Mouse (Mus musculus) thymus, postnatal 25 days (tissue): ENCODE data around the gene Trim16.

Experiments used
- DNase-seq: peaks from one replicate; pipeline ENCODE4 v3.0.0; 2022

Gene Trim16

GRCm38 (mm10) chr11:62831906-62832305, 11.9 kb downstream of the Trim16 start:
- DNase-seq: no peak

GRCm38 (mm10) chr11:62844562-62844961, 24.5 kb downstream of the Trim16 start:
- DNase-seq: peak; percentile 16

DNA sequence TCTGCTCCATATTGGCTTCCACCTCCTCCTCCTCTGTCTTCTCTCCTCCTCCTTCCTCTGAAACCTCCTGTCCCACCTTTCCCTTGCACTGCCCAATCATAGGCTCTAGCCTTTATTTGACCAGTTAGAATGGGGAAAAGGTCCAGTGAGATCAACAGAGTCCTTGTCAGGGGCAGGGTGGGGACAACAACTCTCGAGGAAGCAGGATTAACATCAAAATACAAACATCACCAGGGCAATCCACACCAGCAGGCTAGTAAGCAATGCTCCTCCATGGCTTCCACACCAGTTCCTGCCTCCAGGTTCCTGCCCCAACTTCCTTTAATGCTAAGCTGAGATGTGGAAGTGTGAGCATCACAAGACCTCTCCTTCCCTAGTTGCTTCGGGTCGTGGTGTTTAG, 25.7 kb downstream of the Trim16 start:
- DNase-seq: no peak

DNA sequence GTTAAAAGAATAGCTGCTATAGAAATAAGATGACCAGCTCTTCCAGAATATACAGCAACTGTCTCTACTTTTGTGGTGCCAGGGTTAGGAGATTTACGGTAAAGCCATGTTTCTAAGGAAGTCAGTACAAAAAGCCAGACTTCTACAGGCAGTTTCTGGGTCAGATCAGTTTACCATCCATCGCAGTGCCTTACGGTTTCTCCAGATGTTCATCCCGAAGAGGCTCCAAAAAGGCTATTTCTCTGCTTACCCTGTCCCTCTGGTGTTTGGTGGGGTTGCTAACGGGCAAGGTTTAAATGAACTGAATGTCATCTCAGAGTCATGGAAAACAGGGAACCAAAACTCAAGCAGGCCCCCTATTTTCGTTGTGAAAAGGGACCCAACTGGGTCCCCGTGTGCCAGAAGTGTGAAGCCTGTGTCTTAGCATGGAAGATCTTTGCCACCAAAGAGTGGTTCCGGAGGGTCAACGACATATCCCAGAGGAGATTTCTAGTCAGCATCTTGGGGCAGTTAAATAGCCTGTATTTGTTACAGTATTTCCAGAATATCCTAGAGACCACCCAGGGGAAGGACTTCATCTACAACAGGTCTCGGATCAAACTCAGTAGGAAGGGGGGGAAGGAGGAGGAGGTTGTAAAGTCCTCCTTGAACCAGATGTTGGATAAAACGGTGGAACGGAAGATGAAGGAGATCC, 27.1 kb downstream of the Trim16 start, which contains the start of gene Fbxw10:
Gene Fbxw10 (plus strand): TSS at position 109 of the 694 bp plus-strand sequence.
- DNase-seq: peak; percentile 44

GRCm38 (mm10) chr11:62847655-62848191, 27.7 kb downstream of the Trim16 start:
- DNase-seq: peak; percentile 30

GRCm38 (mm10) chr11:62848301-62848700, 28.3 kb downstream of the Trim16 start:
- DNase-seq: no peak

DNA sequence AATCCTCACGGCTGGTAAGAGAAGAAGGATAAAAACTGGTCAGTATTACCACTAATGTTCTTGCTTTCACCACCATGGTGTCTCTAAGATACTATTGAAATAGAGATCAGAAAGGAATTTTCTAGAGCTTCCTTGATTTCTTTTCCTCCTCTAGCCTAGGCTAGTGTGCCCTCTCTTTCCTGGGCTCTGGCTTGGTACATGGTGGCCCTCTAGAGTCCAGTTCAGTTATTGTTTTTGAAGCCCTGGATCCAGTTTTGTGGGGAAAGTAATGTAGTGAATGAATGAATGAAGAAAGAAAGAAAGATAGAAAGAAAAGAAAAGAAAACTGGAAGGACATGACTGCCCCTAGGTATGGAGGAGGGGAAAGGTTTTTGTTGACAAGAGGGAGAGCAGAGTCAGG, 31.2 kb downstream of the Trim16 start:
- no peak for DNase-seq

DNA sequence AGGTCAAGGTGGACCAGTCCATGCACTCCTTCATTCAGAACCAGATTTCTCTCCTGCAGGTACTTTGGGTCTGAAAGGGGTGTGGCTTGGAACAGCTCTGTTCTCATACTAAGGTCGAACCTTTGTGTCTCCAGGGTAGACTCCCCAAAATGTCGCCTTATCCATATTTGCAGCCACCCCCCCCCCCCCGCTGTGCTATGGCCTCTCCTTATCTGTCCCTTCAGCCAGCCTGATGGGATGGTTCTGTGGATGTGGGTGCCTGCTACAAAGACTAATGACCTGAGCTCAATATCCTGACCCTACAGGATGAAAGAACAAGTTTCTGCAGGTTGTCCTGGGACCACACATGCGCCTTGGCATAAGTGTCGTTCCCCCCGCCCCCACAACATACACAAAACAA, 33.3 kb downstream of the Trim16 start:
- no peak for DNase-seq

DNA sequence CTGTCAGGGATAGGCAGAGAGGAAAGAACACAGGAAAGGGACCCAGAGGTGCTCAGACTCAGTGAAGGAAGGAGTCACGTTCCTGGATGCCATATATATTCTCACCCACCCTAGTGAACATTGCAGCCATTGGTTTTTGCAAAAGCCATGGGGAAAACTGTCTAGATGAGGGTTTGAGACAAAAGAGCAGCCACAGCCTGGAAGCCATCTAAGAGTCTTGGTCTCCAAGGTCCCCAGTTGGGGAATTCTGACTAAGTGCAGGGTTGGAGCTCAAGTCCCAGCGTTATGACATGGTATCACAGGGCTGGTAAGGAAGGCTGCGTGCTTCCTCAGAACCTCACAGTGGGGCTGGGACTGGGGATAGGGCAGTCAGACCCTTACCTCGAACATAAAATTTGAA, 45.5 kb downstream of the Trim16 start:
- DNase-seq: no peak

GRCm38 (mm10) chr11:62866685-62867084, 46.7 kb downstream of the Trim16 start:
- no peak for DNase-seq

DNA sequence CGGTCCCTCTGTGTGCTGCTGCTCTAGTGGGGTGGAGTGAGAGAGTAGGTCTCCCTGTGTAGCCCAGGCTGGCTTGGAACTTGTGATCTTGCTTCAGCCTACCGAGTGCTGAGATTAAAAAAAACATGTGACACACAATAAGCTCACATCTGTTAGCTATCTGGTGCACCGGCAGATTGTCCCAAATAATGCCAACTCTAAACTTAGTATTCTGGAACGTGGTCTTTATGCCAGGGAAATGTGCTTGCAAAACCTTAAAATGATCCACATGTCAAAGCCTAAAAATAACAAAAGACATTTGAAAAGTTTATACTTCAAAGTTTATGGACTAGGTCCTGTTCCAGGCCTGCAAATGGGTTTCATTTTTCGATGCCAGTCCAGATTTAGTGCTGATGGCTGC, 49.2 kb downstream of the Trim16 start:
- DNase-seq: no peak

DNA sequence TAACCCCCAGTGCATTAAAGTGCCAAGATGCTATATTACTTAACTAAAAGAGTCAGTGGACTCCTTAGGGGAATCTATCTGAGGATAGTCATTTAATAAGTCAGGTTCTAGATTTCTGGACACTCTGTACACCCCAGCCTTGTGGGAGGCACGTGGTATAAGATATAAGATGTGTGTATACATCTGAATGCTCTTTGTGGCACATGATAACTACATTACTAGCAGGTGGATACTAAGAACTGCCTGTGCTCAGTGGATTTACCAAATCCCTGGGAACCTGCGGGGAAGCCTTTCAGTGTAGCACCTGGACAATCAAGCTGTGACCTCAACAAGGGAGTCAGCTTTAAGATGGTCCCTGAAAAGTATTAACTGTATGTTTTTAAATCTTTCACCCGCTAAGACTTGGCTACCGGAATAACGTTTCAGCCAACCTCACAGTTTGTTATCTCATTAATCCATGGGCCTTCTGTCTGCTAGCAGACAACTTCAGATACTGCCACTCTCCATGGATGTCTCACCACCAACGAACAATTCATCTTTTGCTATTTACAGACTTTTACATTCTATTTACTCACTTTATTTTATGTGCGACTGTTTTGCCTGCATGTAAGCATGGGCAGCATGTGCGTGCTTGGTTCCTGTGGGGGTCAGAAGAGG, 49.8 kb downstream of the Trim16 start:
- DNase-seq: no peak

GRCm38 (mm10) chr11:62873479-62873878, 53.4 kb downstream of the Trim16 start:
- DNase-seq: no peak

GRCm38 (mm10) chr11:62875696-62876095, 55.7 kb downstream of the Trim16 start:
- DNase-seq: no peak

- no peak for DNase-seq
These were observed 56.4 kb downstream of the Trim16 start for GRCm38 (mm10) chr11:62876445-62876844.

DNA sequence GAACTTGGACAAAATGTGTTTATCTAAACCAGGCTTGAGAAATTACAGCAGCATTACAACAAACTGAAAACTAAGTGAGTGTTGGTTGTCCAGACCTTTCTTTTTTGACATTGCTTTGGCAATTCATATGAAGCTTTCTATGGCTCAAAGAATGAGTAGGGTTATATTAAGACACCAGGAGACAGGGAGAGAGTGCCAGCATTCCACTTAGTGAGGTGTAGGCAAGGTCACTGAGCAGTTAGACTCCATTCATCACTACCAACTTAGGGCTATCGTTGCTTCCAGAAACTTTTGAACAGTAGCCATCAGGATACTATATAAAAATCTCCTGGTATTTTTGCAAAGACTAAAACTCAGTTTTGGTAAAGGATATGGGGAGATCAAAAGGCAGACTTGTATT, 57.4 kb downstream of the Trim16 start:
- DNase-seq: no peak

DNA sequence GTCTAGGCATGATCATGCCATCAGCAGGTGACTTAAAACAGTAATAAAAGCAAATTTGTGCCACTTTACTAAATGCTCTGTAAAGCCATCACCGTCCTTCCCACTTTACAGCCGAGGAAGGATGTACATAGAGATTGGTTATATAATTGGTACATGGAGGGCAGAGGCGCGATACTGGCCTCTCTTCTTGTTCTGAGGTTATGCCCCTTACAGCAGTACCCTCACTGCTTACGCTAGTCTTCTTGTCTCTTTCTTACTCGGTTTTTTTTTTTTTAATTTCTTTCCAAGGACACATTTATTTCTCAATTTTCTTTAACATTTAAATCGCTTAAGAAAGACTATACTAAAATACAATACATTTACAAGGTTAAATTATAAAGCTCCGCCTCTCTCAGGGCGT, 58.7 kb downstream of the Trim16 start:
- no peak for DNase-seq

GRCm38 (mm10) chr11:62879220-62880048, 59.4 kb downstream of the Trim16 start, which contains the start of gene Tvp23b:
Gene Tvp23b, plus strand, starts transcription at chr11:62879455.
- peak; percentile 99 for DNase-seq

DNA sequence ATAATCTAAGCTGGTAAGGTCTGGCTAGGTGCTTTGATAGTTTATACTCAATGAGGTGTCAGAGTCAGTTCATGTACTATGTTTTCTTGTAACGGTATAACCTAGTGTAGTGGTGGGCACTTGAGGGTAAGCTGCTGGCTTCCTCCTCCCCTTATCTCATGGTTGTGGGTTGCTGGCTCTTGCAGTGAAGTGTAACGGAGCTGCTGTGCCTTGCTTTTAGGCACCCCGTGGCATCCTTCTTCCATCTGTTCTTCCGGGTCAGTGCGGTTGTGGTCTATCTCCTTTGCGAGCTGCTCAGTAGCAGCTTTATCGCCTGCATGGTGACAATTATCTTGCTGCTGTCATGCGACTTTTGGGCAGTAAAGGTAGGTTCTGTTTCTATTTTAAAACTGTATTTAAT, 63.4 kb downstream of the Trim16 start:
- no peak for DNase-seq

- DNase-seq: no peak
These were observed 65.3 kb downstream of the Trim16 start for GRCm38 (mm10) chr11:62885323-62885722.

DNA sequence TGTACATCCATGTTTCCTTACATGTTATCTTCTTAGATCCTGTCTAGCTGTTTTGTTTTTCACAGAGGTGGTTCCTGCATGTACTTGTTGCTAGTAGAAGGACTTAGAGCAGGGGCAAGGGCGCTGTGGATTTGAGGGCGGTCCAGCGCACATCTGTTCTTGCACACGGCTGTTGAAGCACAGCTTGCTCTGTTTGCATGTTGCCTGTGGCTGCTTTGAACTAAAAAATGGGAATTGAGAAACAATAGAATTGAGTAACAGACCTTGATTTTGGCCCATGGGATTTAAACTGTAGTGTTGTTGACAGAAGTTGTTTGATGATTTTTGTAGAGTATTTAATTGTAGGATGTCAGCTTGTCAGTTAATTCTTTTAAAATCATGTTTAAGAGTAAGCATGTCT, 70.8 kb downstream of the Trim16 start:
- DNase-seq: no peak

DNA sequence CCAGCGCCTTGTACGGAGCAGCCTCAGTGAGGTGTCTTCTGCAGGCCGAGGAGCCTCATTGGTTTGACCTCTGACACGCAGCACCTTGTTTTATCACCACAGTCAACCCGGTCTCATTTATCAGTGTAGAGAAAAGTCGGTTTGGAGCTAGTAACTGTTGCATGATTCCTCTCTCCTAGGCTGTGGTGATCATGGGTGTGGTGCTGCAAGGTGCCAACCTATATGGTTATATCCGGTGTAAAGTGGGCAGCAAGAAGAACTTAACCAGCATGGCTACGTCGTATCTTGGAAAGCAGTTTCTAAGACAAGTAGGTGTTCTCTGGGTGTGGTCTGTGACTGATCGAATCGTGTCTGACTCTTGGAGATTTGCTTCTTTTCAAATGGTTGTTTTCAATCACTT, 71.7 kb downstream of the Trim16 start:
- no peak for DNase-seq
